Mouse (Mus musculus): ENCODE results near the gene Pim3. TPM values are rescaled to one million over a fixed set of nuclear protein-coding genes. Genes with fewer than 3 reads are reported as not detected.

The Pim3 gene
- polyA plus RNA-seq, 1 experiment from 2014 or later: 70.3 TPM

Other genes starting within 250 kb of the Pim3 start
- 17.5 and 19.9 TPM in 2 replicates for gene Brd1, start 128.0 kb upstream of the Pim3 start, polyA plus RNA-seq (2015; fragmentation: Nextera tagmentation; extraction: Ambion mirVana)
- 15.5 and 15.7 TPM in 2 replicates for gene Zbed4, start 110.5 kb upstream of the Pim3 start, polyA plus RNA-seq (2015; fragmentation: Nextera tagmentation; extraction: Ambion mirVana)
- gene Alg12, start 42.9 kb upstream of the Pim3 start, polyA plus RNA-seq (2015; fragmentation: Nextera tagmentation; extraction: Ambion mirVana): 11.7 and 14.4 TPM in 2 replicates
- gene Creld2, start 42.5 kb upstream of the Pim3 start, polyA plus RNA-seq (2015; fragmentation: Nextera tagmentation; extraction: Ambion mirVana): 107 and 110 TPM in 2 replicates
- gene Ttll8, start 92.2 kb downstream of the Pim3 start, polyA plus RNA-seq (2015; fragmentation: Nextera tagmentation; extraction: Ambion mirVana): not detected in 2 replicates
- 0.25 TPM in 2 replicates for gene Mlc1, start 116.8 kb downstream of the Pim3 start, polyA plus RNA-seq (2015; fragmentation: Nextera tagmentation; extraction: Ambion mirVana)
- gene Mov10l1, start 120.7 kb downstream of the Pim3 start, polyA plus RNA-seq (2015; fragmentation: Nextera tagmentation; extraction: Ambion mirVana): 1.7 and 2.2 TPM in 2 replicates
- gene Panx2, start 197.5 kb downstream of the Pim3 start, polyA plus RNA-seq (2015; fragmentation: Nextera tagmentation; extraction: Ambion mirVana): 0.10 and 0.24 TPM in 2 replicates
- gene Trabd, start 212.9 kb downstream of the Pim3 start, polyA plus RNA-seq (2015; fragmentation: Nextera tagmentation; extraction: Ambion mirVana): 48.7 and 53.6 TPM in 2 replicates
- 16.5 and 17.6 TPM in 2 replicates for gene Selenoo, start 226.9 kb downstream of the Pim3 start, polyA plus RNA-seq (2015; fragmentation: Nextera tagmentation; extraction: Ambion mirVana)

Data from lung, embryonic 15.5 days (tissue).